Mouse (Mus musculus) embryonic facial prominence, embryonic 10.5 days (tissue): ENCODE data around the gene Gpx8. TPM values are rescaled to one million over a fixed set of nuclear protein-coding genes. Genes with fewer than 3 reads are reported as not detected.
"Not testable (repeated sequence)": the region's sequence is repeated elsewhere in the genome, so short reads cannot be mapped to it uniquely, and the experiment has no call there.

Experiments
- DNase-seq: peaks from one replicate; pipeline ENCODE4 v3.0.0-alpha.2; 2017; ENCODE audit warnings: low spot score
- H3K27ac ChIP-seq: fragments of 300-500 bp; sonication (generic); replicated peaks from 2 replicates; pipeline ENCODE4 v1.5.1; 2016; ENCODE audit warnings: mild to moderate bottlenecking
- H3K27me3 ChIP-seq: fragments of 300-500 bp; sonication (generic); replicated peaks from 2 replicates; pipeline ENCODE4 v1.6.1; 2016; ENCODE audit warnings: low read depth, mild to moderate bottlenecking; ENCODE audit not compliant: poor library complexity, severe bottlenecking
- H3K36me3 ChIP-seq: fragments of 300-500 bp; sonication (generic); replicated peaks from 2 replicates; pipeline ENCODE4 v1.6.1; 2016; ENCODE audit warnings: mild to moderate bottlenecking, moderate library complexity
- H3K4me1 ChIP-seq: fragments of 300-500 bp; sonication (generic); 2 replicates; pipeline ENCODE4 v1.6.1; 2016
- H3K4me3 ChIP-seq: fragments of 300-500 bp; sonication (generic); 2 replicates; pipeline ENCODE4 v1.5.1; 2016; ENCODE audit warnings: mild to moderate bottlenecking, moderate library complexity
- H3K9me3 ChIP-seq: fragments of 300-500 bp; sonication (generic); 2 replicates; pipeline ENCODE4 v1.6.1; 2016; ENCODE audit warnings: mild to moderate bottlenecking
- WGBS: fragments of 180-500 bp; shearing (Covaris S2); methylation state at CpG from one replicate; pipeline ENCODE4 v1.1.7; 2016; 5-methylcytosine and 5-hydroxymethylcytosine counted together
- microRNA counts: library from miRNA; unstranded; fragments of <30 nt; microRNA quantifications from one replicate; lab custom pipeline; 2017
- microRNA-seq: library from miRNA; unstranded; fragments of <30 nt; microRNA quantifications from one replicate; pipeline ENCODE4, GENCODE M21; 2017
- polyA plus RNA-seq: library from polyadenylated mRNA; unstranded; fragments of >200 nt; fragmentation: Nextera tagmentation; extraction: Ambion mirVana; gene quantifications from 2 replicates; pipeline ENCODE4 v1.2.1, GENCODE M21; 2016

Gene Gpx8
- polyA plus RNA-seq, 1 experiment from 2014 or later = 98.3 TPM

GRCm38 (mm10) chr13:113013174-113013953, 32.8 kb downstream of the Gpx8 start:
- H3K27ac ChIP-seq, H3K36me3 ChIP-seq, H3K4me1 ChIP-seq, DNase-seq, H3K9me3 ChIP-seq, H3K4me3 ChIP-seq, H3K27me3 ChIP-seq: not testable (repeated sequence)
- 61% methylated on average over 20 of the region's 20 CpGs for WGBS

- no peaks in the 10 kb centered on the region for H3K4me1 ChIP-seq
- WGBS = 81% methylated on average over 6 of the region's 6 CpGs
Observed at GRCm38 (mm10) chr13:113012683-113013082, 33.5 kb downstream of the Gpx8 start.

DNA sequence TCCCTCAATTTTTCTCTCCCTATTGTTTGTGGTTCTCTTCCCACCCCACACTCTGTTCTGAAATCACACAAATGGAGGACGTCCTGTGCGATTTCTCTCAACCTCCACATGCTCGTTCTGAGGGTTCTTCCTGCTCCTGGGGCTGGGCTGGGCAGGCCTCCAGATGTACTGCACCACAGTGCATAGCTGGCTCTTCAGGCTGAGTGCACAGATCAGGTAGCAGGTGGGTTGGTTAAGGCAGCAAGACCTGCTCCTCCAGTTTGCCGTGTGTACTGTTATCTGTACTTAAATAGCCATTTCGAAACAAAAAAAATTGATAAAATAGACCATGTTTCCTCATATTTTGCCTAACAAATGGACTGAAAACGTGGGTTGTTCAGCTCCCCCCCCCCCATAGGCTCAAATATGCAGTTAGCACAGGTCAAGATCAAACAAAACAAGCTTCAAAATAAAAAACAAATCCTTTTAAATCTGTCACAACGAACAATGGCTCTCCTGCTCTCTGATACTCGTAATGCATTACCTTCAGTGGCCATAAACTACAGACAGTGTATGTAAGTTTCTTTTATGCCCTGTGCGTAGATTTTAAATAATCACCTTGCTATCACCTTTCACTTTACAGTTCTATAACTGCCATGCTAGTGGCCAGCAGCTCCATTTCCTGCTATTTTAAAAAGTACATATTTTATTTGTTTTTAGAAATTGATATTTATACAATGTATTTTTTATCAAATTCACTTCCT, 45.5 kb downstream of the Gpx8 start:
- no peak overlapping the region for H3K27ac ChIP-seq
- no peaks in the 10 kb centered on the region for H3K36me3 ChIP-seq
- H3K27me3 ChIP-seq = peaks cover 70% of the 10 kb centered on the region
- no peaks in the 10 kb centered on the region for H3K9me3 ChIP-seq
- no peak for DNase-seq
- WGBS = 67% methylated on average over 9 of the region's 9 CpGs
- H3K4me1 ChIP-seq = peaks cover 9% of the 10 kb centered on the region
- no peak overlapping the region for H3K4me3 ChIP-seq

More at GRCm38 (mm10) chr13:113012683-113013082, 33.5 kb downstream of the Gpx8 start:
- no peaks in the 10 kb centered on the region for H3K27me3 ChIP-seq
- H3K4me3 ChIP-seq = no peak overlapping the region
- DNase-seq = no peak
- H3K9me3 ChIP-seq = no peaks in the 10 kb centered on the region
- H3K27ac ChIP-seq = no peak overlapping the region
- H3K36me3 ChIP-seq = no peaks in the 10 kb centered on the region

DNA sequence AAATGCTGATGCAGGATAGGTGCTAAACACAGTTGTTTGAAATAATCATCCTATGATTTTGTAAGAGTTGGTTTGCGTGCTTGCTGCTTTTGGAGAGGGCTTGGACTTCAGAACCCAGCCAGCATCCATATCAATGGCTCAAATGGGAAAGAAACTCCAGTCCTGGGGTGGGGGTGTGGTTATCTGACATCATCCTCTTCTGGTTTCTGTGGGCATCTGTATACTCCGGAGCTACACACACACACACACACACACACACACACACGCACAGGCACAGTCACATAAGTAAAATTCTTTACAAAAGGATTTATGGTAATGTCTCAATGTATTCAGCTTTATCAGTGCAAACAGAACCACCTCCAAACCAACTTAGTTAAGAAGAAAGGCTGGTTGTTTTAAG, 46.1 kb downstream of the Gpx8 start:
- no peaks in the 10 kb centered on the region for H3K36me3 ChIP-seq
- H3K4me1 ChIP-seq = peaks cover 9% of the 10 kb centered on the region
- no peak overlapping the region for H3K27ac ChIP-seq
- H3K9me3 ChIP-seq = no peaks in the 10 kb centered on the region
- 83% methylated on average over 3 of the region's 3 CpGs for WGBS
- H3K27me3 ChIP-seq = peaks cover 76% of the 10 kb centered on the region
- no peak overlapping the region for H3K4me3 ChIP-seq
- DNase-seq = no peak

DNA sequence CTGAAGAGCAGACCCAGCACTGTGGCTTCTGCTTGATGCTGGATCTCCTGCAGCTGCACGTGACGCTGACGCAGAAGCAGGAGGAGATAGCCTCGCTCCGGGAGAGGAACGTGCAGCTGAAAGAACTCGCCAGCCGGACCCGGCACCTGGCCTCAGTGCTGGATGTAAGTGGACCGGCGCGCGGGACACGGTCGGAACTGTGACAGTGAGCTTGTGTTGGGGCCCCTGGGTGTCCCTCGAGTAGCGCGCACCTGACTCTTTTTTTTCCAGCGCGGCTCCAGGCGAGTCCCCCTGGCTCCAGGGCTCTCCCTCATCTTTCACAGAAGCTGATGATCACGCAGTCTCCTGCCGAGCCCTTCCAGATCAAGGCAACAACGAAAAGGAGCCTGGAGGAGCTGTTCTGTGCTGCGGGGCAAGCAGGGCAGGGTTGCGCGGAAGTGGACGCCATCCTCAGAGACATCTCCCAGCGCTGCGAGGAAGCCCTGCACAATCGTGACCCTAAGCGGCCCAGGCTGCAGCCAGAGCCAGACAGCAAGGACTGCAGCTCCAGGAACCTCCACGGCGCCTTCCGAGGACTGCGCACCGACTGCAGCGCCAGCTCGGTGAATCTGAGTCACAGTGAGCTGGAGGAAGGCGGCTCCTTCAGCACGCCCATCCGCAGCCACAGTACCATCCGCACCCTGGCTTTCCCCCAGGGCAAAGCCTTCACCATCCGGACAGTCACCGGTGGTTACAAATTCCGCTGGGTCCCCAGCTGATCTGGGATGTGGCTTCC, 47.6 kb downstream of the Gpx8 start:
- H3K27ac ChIP-seq = no peak overlapping the region
- DNase-seq = peak; percentile 70
- no peaks in the 10 kb centered on the region for H3K9me3 ChIP-seq
- under 1% methylated on average over 46 of the region's 46 CpGs for WGBS
- H3K4me1 ChIP-seq = peaks cover 18% of the 10 kb centered on the region
- peaks cover 91% of the 10 kb centered on the region for H3K27me3 ChIP-seq
- H3K36me3 ChIP-seq = no peaks in the 10 kb centered on the region
- H3K4me3 ChIP-seq = peak overlapping the region; percentile 61

DNA sequence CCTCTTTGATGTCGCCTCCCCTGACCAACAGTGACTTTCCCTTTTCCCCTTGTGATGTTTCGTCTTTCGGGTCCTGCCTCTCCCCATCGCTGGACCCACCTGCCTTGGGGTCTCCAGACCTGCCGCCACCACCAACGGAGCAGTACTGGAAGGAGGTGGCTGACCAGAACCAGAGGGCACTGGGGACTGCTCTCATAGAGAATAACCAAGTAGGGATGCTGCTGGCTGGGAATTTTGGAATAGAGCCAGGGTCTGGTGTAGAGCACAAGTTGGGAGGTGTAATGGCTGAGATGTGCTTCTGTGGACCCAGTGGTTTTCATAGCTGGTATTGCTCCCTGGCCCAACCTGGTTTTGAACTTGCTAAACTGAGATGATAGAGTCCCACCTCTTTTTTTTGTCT, 48.8 kb downstream of the Gpx8 start:
- Histone ChIP-seq H3K4me1 (peaks cover 22% of the 10 kb centered on the region), H3K36me3 (no peaks in the 10 kb centered on the region), H3K4me3 (no peak overlapping the region), H3K27me3 (peaks cover 99% of the 10 kb centered on the region), H3K27ac (no peak overlapping the region), H3K9me3 (no peaks in the 10 kb centered on the region)
- no peak for DNase-seq
- 65% methylated on average over 6 of the region's 6 CpGs for WGBS

- Histone ChIP-seq H3K4me3 (no peak overlapping the region), H3K4me1 (peaks cover 22% of the 10 kb centered on the region), H3K9me3 (no peaks in the 10 kb centered on the region), H3K27ac (no peak overlapping the region), H3K36me3 (no peaks in the 10 kb centered on the region), H3K27me3 (peaks cover 99% of the 10 kb centered on the region)
- DNase-seq = peak; percentile 12
- WGBS = 67% methylated on average over 4 of the region's 4 CpGs
Observed at GRCm38 (mm10) chr13:112996407-112996806, 49.8 kb downstream of the Gpx8 start.

DNA sequence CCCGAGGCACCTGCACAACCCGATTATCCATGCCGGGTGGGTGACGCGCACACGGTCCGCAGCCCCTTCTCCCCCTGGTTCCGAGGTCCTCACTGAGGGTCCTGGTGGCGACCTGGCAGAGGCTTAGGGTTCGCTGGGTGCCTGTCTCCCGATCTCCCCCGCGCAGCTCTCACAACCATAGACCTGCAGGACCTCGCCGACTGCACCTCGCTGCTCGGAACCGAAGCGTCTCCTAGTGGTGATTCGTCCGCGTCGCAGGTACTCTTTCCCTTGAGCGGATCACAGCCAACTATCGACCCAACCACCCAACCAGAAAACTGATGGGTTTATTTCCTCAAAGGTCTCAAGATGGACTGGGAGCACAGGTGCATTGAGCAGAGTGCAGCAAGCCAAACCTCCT, 52.0 kb downstream of the Gpx8 start:
- Histone ChIP-seq H3K36me3 (no peaks in the 10 kb centered on the region), H3K9me3 (no peaks in the 10 kb centered on the region), H3K4me1 (peaks cover 29% of the 10 kb centered on the region), H3K27ac (no peak overlapping the region), H3K4me3 (peak overlapping the region; percentile 58), H3K27me3 (peaks cover 99% of the 10 kb centered on the region)
- DNase-seq = peak; percentile 74
- WGBS = under 1% methylated on average over 25 of the region's 25 CpGs

DNA sequence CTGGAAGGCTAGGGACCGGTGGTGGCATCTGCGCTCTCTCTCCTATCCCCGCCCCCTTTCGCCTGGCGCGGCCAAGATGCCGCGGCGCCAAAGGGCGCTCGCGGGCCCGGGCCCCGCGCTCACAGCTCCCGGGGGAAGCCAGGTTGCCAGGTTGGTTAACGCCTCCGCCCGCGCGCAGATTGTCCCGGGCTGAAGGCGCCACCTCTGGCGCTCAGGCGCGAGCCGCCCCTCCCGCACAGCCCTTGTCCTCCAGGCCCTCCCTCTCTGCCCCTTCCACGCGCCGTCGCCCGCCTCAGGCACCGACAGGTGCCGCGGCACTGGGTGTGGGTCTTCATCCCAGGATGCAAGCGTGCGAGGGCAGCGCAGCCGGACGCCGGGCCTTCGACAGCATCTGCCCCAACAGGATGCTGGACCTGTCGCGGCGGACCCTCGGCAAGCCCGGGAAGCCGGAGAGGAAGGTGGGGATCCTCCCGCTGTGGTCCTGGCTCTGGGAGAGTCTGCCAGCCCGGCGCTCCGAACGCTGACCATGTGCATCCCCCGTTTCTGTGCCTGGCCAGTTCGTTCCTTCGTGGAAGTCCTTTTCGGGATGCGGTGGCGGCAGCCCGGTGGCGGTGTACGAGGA, 52.6 kb downstream of the Gpx8 start, which contains the start of gene Mcidas:
Mcidas (plus strand) TSS at position 315 of the 622 bp plus-strand sequence.
- H3K9me3 ChIP-seq = no peaks in the 10 kb centered on the region
- H3K4me3 ChIP-seq = peak within 1 kb of the TSS; percentile 58
- under 1% methylated on average over 63 of the region's 63 CpGs for WGBS
- DNase-seq = peak; percentile 64
- no peaks in the 10 kb centered on the region for H3K36me3 ChIP-seq
- peaks cover 30% of the 10 kb centered on the region for H3K4me1 ChIP-seq
- H3K27me3 ChIP-seq = peaks cover 99% of the 10 kb centered on the region
- no peak within 1 kb of the TSS for H3K27ac ChIP-seq

MicroRNA genes within 50 kb of the gene (microRNA counts, 519-probe panel; counts per million panel counts)
- microRNA mmu-miR-449a (lab: Ali Mortazavi, UCI) = 188 counts per million, percentile 57 among the panel's probes with 10 or more counts
- microRNA mmu-miR-449b (lab: Ali Mortazavi, UCI) = 188 counts per million, percentile 57 among the panel's probes with 10 or more counts
- microRNA mmu-miR-449c (lab: Ali Mortazavi, UCI) = 188 counts per million, percentile 57 among the panel's probes with 10 or more counts

Small RNA genes lying within 50 kb of the gene (microRNA-seq; reads per million reads assigned to microRNA genes)
- gene Mir449a (1,204 reads per million, percentile 76 among the genes with 10 or more reads in this experiment), gene Mir449b (2.7 reads per million), gene Mir449c (2.4 reads per million)

Other genes with a start within 250 kb of the Gpx8 start
- 19.0 and 21.8 TPM in 2 replicates for gene Plpp1, start 245.6 kb downstream of the Gpx8 start, polyA plus RNA-seq
- 94.3 and 107 TPM in 2 replicates for gene Mtrex, start 119.0 kb downstream of the Gpx8 start, polyA plus RNA-seq
- 32.6 and 33.7 TPM in 2 replicates for gene Dhx29, start 119.0 kb downstream of the Gpx8 start, polyA plus RNA-seq
- 0.24 and 0.57 TPM in 2 replicates for gene Ccno, start 58.6 kb downstream of the Gpx8 start, polyA plus RNA-seq
- gene Mcidas, start 52.6 kb downstream of the Gpx8 start, polyA plus RNA-seq = 0.06 and 0.50 TPM in 2 replicates
- 0.19 and 0.83 TPM in 2 replicates for gene Cdc20b, start 11.3 kb downstream of the Gpx8 start, polyA plus RNA-seq
- gene Gzma, start 54.6 kb upstream of the Gpx8 start, polyA plus RNA-seq = not detected in 2 replicates
- gene Esm1, start 163.2 kb upstream of the Gpx8 start, polyA plus RNA-seq = 2.5 and 2.6 TPM in 2 replicates
- gene Gzmk, start 179.5 kb upstream of the Gpx8 start, polyA plus RNA-seq = not detected in 2 replicates
- gene BC067074, start 246.7 kb upstream of the Gpx8 start, polyA plus RNA-seq = 3.0 and 3.3 TPM in 2 replicates